Mouse (Mus musculus) bone marrow macrophage, adult 2 months (primary cell): ENCODE measurements at regions not wholly inside any gene's neighbourhood (a gene's known extent, or its start where the extent isn't known, plus 50 kb on each side); places are given as distances from the start of the nearest gene placed in this dataset.

Experiments used
- H3K27ac ChIP-seq: 2 replicates; pipeline ENCODE4 v1.5.1; 2012; ENCODE audit warnings: low read depth, low read length; ENCODE audit not compliant: insufficient read depth
- H3K4me1 ChIP-seq: 2 replicates; pipeline ENCODE4 v1.6.1; 2012; ENCODE audit warnings: low read length; ENCODE audit not compliant: control insufficient read depth, insufficient read depth
- H3K4me3 ChIP-seq: 2 replicates; pipeline ENCODE4 v1.5.1; 2012; ENCODE audit warnings: mild to moderate bottlenecking, low read length, moderate library complexity; ENCODE audit not compliant: insufficient read depth
- CTCF ChIP-seq: IDR thresholded peaks from 2 replicates; pipeline ENCODE4 v1.5.1; 2012; ENCODE audit warnings: low read depth, mild to moderate bottlenecking, low read length, moderate library complexity
- POLR2A ChIP-seq: IDR thresholded peaks from 2 replicates; pipeline ENCODE4 v1.6.1; 2012; ENCODE audit warnings: mild to moderate bottlenecking, low read depth, low read length, borderline replicate concordance

GRCm38 (mm10) chr8:7796156-7796555 lies 864.9 kb downstream of the Efnb2 start:
- Histone ChIP-seq H3K4me1 (no peaks in the 10 kb centered on the region), H3K4me3 (no peak overlapping the region), H3K27ac (no peak overlapping the region)
- TF ChIP-seq POLR2A (no peak), CTCF (no peak)

GRCm38 (mm10) chr8:7763820-7764219 lies 897.2 kb downstream of the Efnb2 start:
- Histone ChIP-seq H3K4me1 (no peaks in the 10 kb centered on the region), H3K4me3 (no peak overlapping the region), H3K27ac (no peak overlapping the region)
- TF ChIP-seq CTCF, result no peak
- TF ChIP-seq POLR2A, result no peak

- Histone ChIP-seq H3K4me3 (no peak overlapping the region), H3K27ac (no peak overlapping the region), H3K4me1 (no peaks in the 10 kb centered on the region)
- TF ChIP-seq POLR2A (no peak), CTCF (no peak)
Observed at GRCm38 (mm10) chr8:7760987-7761386, 900.1 kb downstream of the Efnb2 start.

GRCm38 (mm10) chr8:7732726-7733125 lies 928.3 kb downstream of the Efnb2 start:
- Histone ChIP-seq H3K27ac (no peak overlapping the region), H3K4me1 (no peaks in the 10 kb centered on the region), H3K4me3 (no peak overlapping the region)
- TF ChIP-seq POLR2A (no peak), CTCF (no peak)

- Histone ChIP-seq H3K4me1 (no peaks in the 10 kb centered on the region), H3K4me3 (no peak overlapping the region), H3K27ac (no peak overlapping the region)
- TF ChIP-seq CTCF, result no peak
- no peak for TF ChIP-seq POLR2A
Observed at GRCm38 (mm10) chr8:7721880-7722279, 939.2 kb downstream of the Efnb2 start.

- H3K27ac ChIP-seq, result no peak overlapping the region
- no peaks in the 10 kb centered on the region for H3K4me1 ChIP-seq
- no peak for TF ChIP-seq POLR2A
- no peak for TF ChIP-seq CTCF
- H3K4me3 ChIP-seq, result no peak overlapping the region
Observed at GRCm38 (mm10) chr8:7718898-7719696, 941.9 kb downstream of the Efnb2 start.

GRCm38 (mm10) chr8:7710764-7711163 lies 950.3 kb downstream of the Efnb2 start:
- no peak for TF ChIP-seq CTCF
- TF ChIP-seq POLR2A, result no peak
- Histone ChIP-seq H3K4me3 (no peak overlapping the region), H3K4me1 (no peaks in the 10 kb centered on the region), H3K27ac (no peak overlapping the region)

- H3K4me1 ChIP-seq, result no peaks in the 10 kb centered on the region
- H3K27ac ChIP-seq, result no peak overlapping the region
- no peak overlapping the region for H3K4me3 ChIP-seq
- TF ChIP-seq POLR2A (no peak), CTCF (no peak)
Observed at GRCm38 (mm10) chr8:7709406-7709805, 951.6 kb downstream of the Efnb2 start.

- H3K27ac ChIP-seq, result no peak overlapping the region
- TF ChIP-seq CTCF, result no peak
- no peak overlapping the region for H3K4me3 ChIP-seq
- no peaks in the 10 kb centered on the region for H3K4me1 ChIP-seq
Observed at GRCm38 (mm10) chr8:7691355-7691996, 969.6 kb downstream of the Efnb2 start.

GRCm38 (mm10) chr8:7653804-7654203 lies 1007.2 kb downstream of the Efnb2 start:
- H3K27ac ChIP-seq, result no peak overlapping the region
- H3K4me1 ChIP-seq, result no peaks in the 10 kb centered on the region
- TF ChIP-seq CTCF (no peak), POLR2A (no peak)
- no peak overlapping the region for H3K4me3 ChIP-seq
